Mouse (Mus musculus) kidney, adult 2 months (tissue): ENCODE measurements around the gene Tram2.

Source experiments
- CTCF ChIP-seq: fragments of 200-500 bp; conservative IDR thresholded peaks from 2 replicates; pipeline ENCODE4 v1.5.1; 2011; ENCODE audit warnings: low read depth, mild to moderate bottlenecking, control low read depth, low read length, moderate library complexity, mixed read lengths; ENCODE audit not compliant: insufficient read depth, insufficient read length
- POLR2A ChIP-seq: fragments of 200-500 bp; IDR thresholded peaks from one replicate; pipeline ENCODE4 v1.6.1; 2011; ENCODE audit warnings: low read depth, low read length, control low read depth

DNA sequence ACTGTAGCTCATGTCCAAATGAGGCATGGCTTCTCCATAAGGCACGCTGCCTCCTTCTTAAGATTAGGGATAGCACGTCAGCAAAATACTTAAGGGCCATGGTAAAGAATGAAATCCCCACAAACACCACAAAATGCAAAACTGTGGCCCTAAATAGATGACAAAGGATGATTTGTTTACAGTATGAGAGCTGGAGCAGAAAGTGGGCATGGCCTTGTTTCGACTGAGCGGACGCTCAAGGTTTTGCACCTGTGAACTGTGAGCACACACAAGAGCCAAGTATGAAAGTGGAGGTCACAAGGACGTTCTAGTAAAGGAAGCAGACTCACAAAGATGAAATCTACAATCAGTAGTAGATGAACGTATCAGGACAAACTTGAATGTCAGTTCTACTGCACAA lies 38.9 kb downstream of the Tram2 start:
- TF ChIP-seq CTCF (no peak), POLR2A (no peak)
